Mouse (Mus musculus): ENCODE measurements at regions not wholly inside any gene's neighbourhood (a gene's known extent, or its start where the extent isn't known, plus 50 kb on each side); places are given as distances from the start of the nearest gene placed in this dataset.

DNA sequence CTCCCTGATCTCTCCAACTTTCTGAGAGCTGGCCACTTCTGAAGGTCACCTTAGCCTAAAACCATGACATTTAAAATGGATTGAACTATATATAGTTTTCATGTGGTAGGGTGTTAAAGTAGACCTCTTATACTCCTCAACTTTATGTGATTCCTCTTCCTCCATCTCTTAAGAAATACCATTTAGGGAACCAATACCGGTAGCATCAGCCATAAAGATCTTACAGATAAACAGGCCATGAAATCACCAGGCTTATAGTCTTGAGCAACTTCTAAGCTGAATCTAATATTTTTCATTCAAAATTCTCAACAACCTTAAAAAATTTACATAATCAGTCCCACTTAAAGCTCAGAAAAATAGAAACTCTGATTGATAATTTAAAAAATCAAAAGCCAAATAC lies 56.2 kb downstream of the Rpl36a-ps1 start:
- no peaks in the 10 kb centered on the region for H3K36me3 ChIP-seq (ENCODE audit: insufficient read depth)

DNA sequence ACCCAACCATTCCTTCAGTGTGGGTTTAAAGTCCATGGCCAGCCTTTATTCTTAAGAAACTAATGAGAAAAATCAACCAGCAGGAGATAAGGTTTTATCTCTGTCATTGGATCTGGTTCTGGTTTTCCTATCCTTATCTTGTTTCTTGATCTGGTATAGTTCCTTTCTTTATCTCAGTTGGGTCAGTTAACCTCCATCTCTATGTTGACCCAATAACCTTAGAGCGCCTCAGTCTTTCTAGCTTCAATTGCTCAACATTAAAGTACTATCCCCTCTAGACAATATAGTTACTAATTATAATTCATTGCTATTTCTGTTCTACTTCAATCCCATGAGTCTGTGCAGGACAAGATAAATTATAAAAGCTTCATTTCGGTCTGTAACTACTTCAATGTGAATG lies 56.7 kb downstream of the Rpl36a-ps1 start:
- H3K4me2 ChIP-seq, result no peak overlapping the region
- H3K4me1 ChIP-seq (ENCODE audit: insufficient read depth), result no peaks in the 10 kb centered on the region
- WGBS, result 73% methylated on average over 2 of the region's 2 CpGs

More for the DNA sequence above, 56.2 kb downstream of the Rpl36a-ps1 start:
- ATAC-seq (ENCODE audit: insufficient read depth), result no peak
- Histone ChIP-seq H3K9ac (no peak overlapping the region), H3K4me3 (ENCODE audit: low read depth, low read length) (no peak overlapping the region), H3K9me3 (ENCODE audit: low read depth, low read length) (no peaks in the 10 kb centered on the region), H3K27me3 (ENCODE audit: insufficient read depth, low read length) (no peaks in the 10 kb centered on the region), H3K4me1 (ENCODE audit: insufficient read depth) (no peaks in the 10 kb centered on the region), H3K27ac (ENCODE audit: low read depth) (no peak overlapping the region), H3K4me2 (no peak overlapping the region)
- DNase-seq, result no peak
- WGBS, result 74% methylated on average over 1 of the region's 1 CpGs
- no peak for TF ChIP-seq CTCF (IDR thresholded peaks at IDR 0.05; ENCODE audit: low read depth)

DNA sequence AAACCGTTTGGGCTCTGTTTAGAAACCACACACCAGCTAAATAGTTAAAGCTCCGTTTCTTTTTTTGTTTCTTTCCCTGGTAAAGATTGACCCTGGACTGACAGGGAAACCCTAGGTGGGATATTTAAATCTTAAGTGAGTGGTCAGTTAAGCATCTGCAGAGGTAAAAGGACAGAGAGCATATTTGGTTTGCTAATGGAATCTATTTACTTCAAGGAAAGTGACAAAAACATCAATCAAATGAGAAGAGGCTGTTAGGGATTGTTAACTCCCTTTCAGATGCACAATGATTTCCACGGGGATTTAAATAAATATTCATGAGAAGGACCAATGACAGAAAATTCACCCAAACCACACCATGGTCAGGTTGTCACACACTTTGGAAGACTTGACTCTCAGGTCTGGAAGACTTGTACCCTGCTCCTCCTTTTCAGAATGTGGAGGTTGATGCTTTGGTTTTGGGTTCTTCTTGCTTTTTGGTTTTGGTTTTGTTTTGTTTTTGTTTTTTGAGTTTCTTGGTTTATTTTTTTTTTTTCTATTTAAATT lies 60.7 kb downstream of the Rpl36a-ps1 start:
- no peak for ATAC-seq (ENCODE audit: insufficient read depth)
- DNase-seq, result no peak
- TF ChIP-seq CTCF (IDR thresholded peaks at IDR 0.05; ENCODE audit: low read depth), result no peak
- H3K9me3 ChIP-seq (ENCODE audit: low read depth, low read length), result no peaks in the 10 kb centered on the region
- 16% methylated on average over 3 of the region's 3 CpGs for WGBS
- no peaks in the 10 kb centered on the region for H3K27me3 ChIP-seq (ENCODE audit: insufficient read depth, low read length)
- H3K4me2 ChIP-seq, result no peak overlapping the region
- H3K27ac ChIP-seq (ENCODE audit: low read depth), result no peak overlapping the region
- H3K4me1 ChIP-seq (ENCODE audit: insufficient read depth), result no peaks in the 10 kb centered on the region
- H3K36me3 ChIP-seq (ENCODE audit: insufficient read depth), result no peaks in the 10 kb centered on the region
- no peak overlapping the region for H3K4me3 ChIP-seq (ENCODE audit: low read depth, low read length)
- H3K9ac ChIP-seq, result no peak overlapping the region

More for the DNA sequence above, 56.7 kb downstream of the Rpl36a-ps1 start:
- no peak overlapping the region for H3K4me3 ChIP-seq (ENCODE audit: low read depth, low read length)
- no peak for DNase-seq
- H3K27ac ChIP-seq (ENCODE audit: low read depth), result no peak overlapping the region
- no peaks in the 10 kb centered on the region for H3K36me3 ChIP-seq (ENCODE audit: insufficient read depth)
- no peak overlapping the region for H3K9ac ChIP-seq
- no peak for TF ChIP-seq CTCF (IDR thresholded peaks at IDR 0.05; ENCODE audit: low read depth)
- no peaks in the 10 kb centered on the region for H3K27me3 ChIP-seq (ENCODE audit: insufficient read depth, low read length)
- ATAC-seq (ENCODE audit: insufficient read depth), result no peak
- H3K9me3 ChIP-seq (ENCODE audit: low read depth, low read length), result no peaks in the 10 kb centered on the region

DNA sequence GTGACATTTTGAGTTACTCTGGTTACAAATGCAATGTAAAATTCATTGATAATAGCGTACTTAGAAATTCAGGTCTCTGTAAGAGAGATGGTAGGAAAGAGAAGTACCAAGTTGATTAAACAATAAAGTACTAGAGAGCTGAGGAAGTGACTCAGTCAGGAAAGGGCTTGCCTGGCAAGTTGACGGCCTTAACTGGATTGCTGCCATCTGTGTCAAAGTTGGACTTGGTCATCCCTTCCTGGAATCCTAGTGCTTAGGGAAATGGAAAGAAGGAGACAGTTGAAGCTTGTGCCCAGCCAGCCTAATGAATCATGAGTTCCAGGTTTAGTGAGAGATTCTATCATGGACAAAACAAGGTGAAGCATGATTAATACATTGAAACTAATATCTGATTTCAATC lies 64.8 kb downstream of the Rpl36a-ps1 start:
- Histone ChIP-seq H3K9me3 (ENCODE audit: low read depth, low read length) (no peaks in the 10 kb centered on the region), H3K4me3 (ENCODE audit: low read depth, low read length) (no peak overlapping the region), H3K36me3 (ENCODE audit: insufficient read depth) (no peaks in the 10 kb centered on the region), H3K27ac (ENCODE audit: low read depth) (no peak overlapping the region), H3K4me1 (ENCODE audit: insufficient read depth) (no peaks in the 10 kb centered on the region), H3K9ac (no peak overlapping the region), H3K27me3 (ENCODE audit: insufficient read depth, low read length) (no peaks in the 10 kb centered on the region), H3K4me2 (no peak overlapping the region)
- DNase-seq (peak; percentile 49), ATAC-seq (ENCODE audit: insufficient read depth) (no peak)
- WGBS, result 68% methylated on average over 2 of the region's 2 CpGs
- TF ChIP-seq CTCF (IDR thresholded peaks at IDR 0.05; ENCODE audit: low read depth), result no peak

- H3K27me3 ChIP-seq (ENCODE audit: insufficient read depth, low read length), result no peaks in the 10 kb centered on the region
- no peak for DNase-seq
- 69% methylated on average over 5 of the region's 5 CpGs for WGBS
Observed at GRCm38 (mm10) chr14:98908234-98908633, 85.9 kb downstream of the Rpl36a-ps1 start.

DNA sequence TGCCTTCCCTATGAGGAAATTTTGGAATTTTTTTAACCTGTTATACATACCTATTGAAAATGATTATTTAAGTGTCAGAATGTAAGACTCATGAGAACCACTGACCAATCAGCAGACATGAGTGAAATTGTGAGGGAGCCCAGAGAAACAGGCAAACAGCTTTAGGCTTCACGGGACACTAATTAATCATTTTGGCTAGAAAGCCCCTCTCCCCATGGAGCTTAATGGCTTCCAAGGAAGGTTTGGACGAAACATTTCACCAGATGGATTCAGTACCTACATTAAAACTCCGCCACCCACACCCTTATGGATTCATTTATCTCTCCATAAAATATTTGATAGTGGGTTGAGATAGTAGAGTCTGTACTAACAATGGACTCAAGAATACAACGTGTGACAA lies 95.2 kb downstream of the Rpl36a-ps1 start:
- 59% methylated on average over 4 of the region's 4 CpGs for WGBS
- H3K36me3 ChIP-seq (ENCODE audit: insufficient read depth), result no peaks in the 10 kb centered on the region
- H3K9ac ChIP-seq, result no peak overlapping the region
- H3K4me2 ChIP-seq, result no peak overlapping the region
- no peaks in the 10 kb centered on the region for H3K4me1 ChIP-seq (ENCODE audit: insufficient read depth)
- TF ChIP-seq CTCF (IDR thresholded peaks at IDR 0.05; ENCODE audit: low read depth), result no peak
- no peaks in the 10 kb centered on the region for H3K27me3 ChIP-seq (ENCODE audit: insufficient read depth, low read length)
- ATAC-seq (ENCODE audit: insufficient read depth) (no peak), DNase-seq (no peak)
- H3K27ac ChIP-seq (ENCODE audit: low read depth), result no peak overlapping the region
- H3K4me3 ChIP-seq (ENCODE audit: low read depth, low read length), result no peak overlapping the region
- H3K9me3 ChIP-seq (ENCODE audit: low read depth, low read length), result no peaks in the 10 kb centered on the region

More at GRCm38 (mm10) chr14:98908234-98908633, 85.9 kb downstream of the Rpl36a-ps1 start:
- no peak for TF ChIP-seq CTCF (IDR thresholded peaks at IDR 0.05; ENCODE audit: low read depth)
- Histone ChIP-seq H3K4me2 (no peak overlapping the region), H3K4me3 (ENCODE audit: low read depth, low read length) (no peak overlapping the region), H3K9ac (no peak overlapping the region), H3K4me1 (ENCODE audit: insufficient read depth) (no peaks in the 10 kb centered on the region), H3K9me3 (ENCODE audit: low read depth, low read length) (no peaks in the 10 kb centered on the region), H3K27ac (ENCODE audit: low read depth) (no peak overlapping the region), H3K36me3 (ENCODE audit: insufficient read depth) (no peaks in the 10 kb centered on the region)
- no peak for ATAC-seq (ENCODE audit: insufficient read depth)

DNA sequence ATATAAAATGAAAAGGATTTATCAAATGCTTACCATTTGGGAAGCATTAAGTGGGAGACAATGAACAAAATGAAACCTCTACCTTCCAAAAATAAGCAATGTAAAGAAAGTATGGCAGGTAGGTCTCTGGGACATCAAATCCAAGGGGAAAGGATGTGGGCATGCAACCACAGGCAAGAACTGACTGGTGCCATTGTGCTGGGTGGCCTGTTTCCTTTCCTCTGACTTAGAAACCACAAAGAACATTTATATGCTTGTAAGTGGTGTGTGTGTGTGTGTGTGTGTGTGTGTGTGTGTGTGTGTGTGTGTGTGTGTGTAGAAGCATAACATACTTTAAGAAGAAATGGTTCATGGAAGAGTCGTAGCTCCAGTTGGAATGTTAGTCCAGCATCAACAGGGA lies 96.7 kb downstream of the Rpl36a-ps1 start:
- H3K27ac ChIP-seq (ENCODE audit: low read depth), result no peak overlapping the region
- WGBS, result 87% methylated on average over 1 of the region's 1 CpGs
- H3K4me2 ChIP-seq, result no peak overlapping the region
- DNase-seq (no peak), ATAC-seq (ENCODE audit: insufficient read depth) (no peak)
- no peaks in the 10 kb centered on the region for H3K27me3 ChIP-seq (ENCODE audit: insufficient read depth, low read length)
- no peak for TF ChIP-seq CTCF (IDR thresholded peaks at IDR 0.05; ENCODE audit: low read depth)
- H3K36me3 ChIP-seq (ENCODE audit: insufficient read depth), result no peaks in the 10 kb centered on the region
- H3K4me3 ChIP-seq (ENCODE audit: low read depth, low read length), result no peak overlapping the region
- H3K9me3 ChIP-seq (ENCODE audit: low read depth, low read length), result no peaks in the 10 kb centered on the region
- H3K9ac ChIP-seq, result no peak overlapping the region
- H3K4me1 ChIP-seq (ENCODE audit: insufficient read depth), result no peaks in the 10 kb centered on the region

GRCm38 (mm10) chr14:98895933-98896332 lies 98.2 kb downstream of the Rpl36a-ps1 start:
- H3K27me3 ChIP-seq (ENCODE audit: insufficient read depth, low read length), result no peaks in the 10 kb centered on the region
- H3K27ac ChIP-seq (ENCODE audit: low read depth), result no peak overlapping the region
- H3K4me2 ChIP-seq, result no peak overlapping the region
- no peak overlapping the region for H3K4me3 ChIP-seq (ENCODE audit: low read depth, low read length)
- DNase-seq (no peak), ATAC-seq (ENCODE audit: insufficient read depth) (no peak)
- no peaks in the 10 kb centered on the region for H3K36me3 ChIP-seq (ENCODE audit: insufficient read depth)
- no peaks in the 10 kb centered on the region for H3K9me3 ChIP-seq (ENCODE audit: low read depth, low read length)
- 88% methylated on average over 1 of the region's 1 CpGs for WGBS
- TF ChIP-seq CTCF (IDR thresholded peaks at IDR 0.05; ENCODE audit: low read depth), result no peak
- H3K4me1 ChIP-seq (ENCODE audit: insufficient read depth), result no peaks in the 10 kb centered on the region
- H3K9ac ChIP-seq, result no peak overlapping the region

All from lung, embryonic 14.5 days (tissue).